Mouse (Mus musculus): ENCODE measurements around the gene Myof.

GRCm38 (mm10) chr19:38023603-38024002 lies 19.8 kb downstream of the Myof start:
- no peak for TF ChIP-seq NELFE (IDR thresholded peaks at IDR 0.05; ENCODE audit: low read depth, low read length)
- no peak for TF ChIP-seq RCOR1 (conservative IDR thresholded peaks at IDR 0.05; ENCODE audit: low read depth, low read length)
- TF ChIP-seq CTCF (conservative IDR thresholded peaks at IDR 0.05 in 1 of 2, IDR thresholded peaks at IDR 0.05 in 1 of 2; ENCODE audit: low read depth in 2 of 2, low read length in 2 of 2): no peak
- TF ChIP-seq NRF1 (IDR thresholded peaks at IDR 0.05; ENCODE audit: low read depth, low read length): no peak
- TF ChIP-seq POLR2AphosphoS2 (IDR thresholded peaks at IDR 0.05; ENCODE audit: low read depth, low read length): no peak
- TF ChIP-seq ZMIZ1 (IDR thresholded peaks at IDR 0.05; ENCODE audit: low read depth, low read length): no peak

All from CH12.LX (cell line).